In the genomic region with DNA sequence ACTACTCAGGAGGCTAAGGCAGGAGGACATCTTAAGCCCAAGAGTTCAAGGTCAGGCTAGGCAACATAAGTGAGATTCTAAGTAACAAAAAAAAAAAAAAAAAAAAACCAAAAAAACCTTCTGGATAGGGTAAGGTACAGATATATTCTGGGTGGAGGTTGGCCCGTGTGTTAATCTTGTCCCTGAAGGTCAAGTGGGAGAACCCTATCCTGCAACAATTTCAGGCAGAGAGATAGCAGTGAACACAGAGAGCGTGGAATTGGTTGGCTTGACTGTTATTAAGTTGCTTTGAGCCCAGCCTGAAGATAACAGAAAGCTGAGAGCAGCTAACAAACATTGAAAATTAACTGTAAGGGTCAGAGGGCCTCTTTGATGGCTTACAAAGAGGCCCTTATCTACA, we compare ENCODE assay signal across 29 mouse cellular contexts. TPM values are rescaled to one million over a fixed set of nuclear protein-coding genes. Genes with fewer than 3 reads are reported as not detected.
DNase-seq lines count a peak whose midpoint lies in the region; ATAC-seq and TF ChIP-seq lines count a peak whose summit lies in the region.
"Had no signal": no experiment of that assay in that cellular context is flagged by ENCODE, and none has a peak within 500 bp of the region (broad histone marks: within the 10 kb centered on the region; RNA-seq: fewer than 3 reads in every experiment).

No protein-coding gene starts in this region.

- H3K27ac ChIP-seq in intestine, embryonic 15.5 days = no peak overlapping the region
- H3K27ac ChIP-seq in intestine, postnatal 0 days (ENCODE audit: low read depth, low read length) = no peak overlapping the region
- H3K27ac ChIP-seq in liver, embryonic 13.5 days = peak overlapping the region; percentile 73
- H3K27ac ChIP-seq: embryonic facial prominence, embryonic 12.5 days; gastrocnemius, adult 2 months; heart, adult 2 months; heart, embryonic 13.5 days; hindbrain, embryonic 15.5 days; left cerebral cortex, adult 2 months; limb, embryonic 12.5 days; neural tube, embryonic 13.5 days had no signal

- peak; percentile 72 for DNase-seq in testis, postnatal 14 days (ENCODE audit: low spot score)
- no peak for DNase-seq in testis, postnatal 10 days (ENCODE audit: low spot score)
- peak; percentile 13 for DNase-seq in liver, embryonic 13.5 days
- DNase-seq in kidney, adult 11 months = no peak
- DNase-seq: adrenal gland, adult 2 months; B cell, adult 2 months; cerebellum, adult 11 months; cerebellum, adult 9-10 months; embryo, embryonic 11 days; gastrocnemius, adult 2 months; heart, adult 2 months; heart, postnatal 10 days; kidney, postnatal 14 days; lung, adult 18-20 months; lung, postnatal 4 days had no signal

- H3K9ac ChIP-seq in intestine, embryonic 15.5 days = no peak overlapping the region
- H3K9ac ChIP-seq in intestine, postnatal 0 days (ENCODE audit: low read depth, low read length) = no peak overlapping the region
- H3K9ac ChIP-seq in liver, embryonic 13.5 days = 0 out of 2 replicates have a peak overlapping the region, but pooled peaks have one; percentile 7
- H3K9ac ChIP-seq: embryonic facial prominence, embryonic 12.5 days; heart, embryonic 13.5 days; hindbrain, embryonic 15.5 days; limb, embryonic 12.5 days; neural tube, embryonic 13.5 days had no signal

- H3K27me3 ChIP-seq in intestine, embryonic 15.5 days (replicated peaks) = no peaks in the 10 kb centered on the region
- H3K27me3 ChIP-seq in intestine, postnatal 0 days (replicated peaks; ENCODE audit: control insufficient read depth, insufficient read depth, low read length) = no peaks in the 10 kb centered on the region
- H3K27me3 ChIP-seq in liver, embryonic 13.5 days = no peaks in the 10 kb centered on the region
- H3K27me3 ChIP-seq: embryonic facial prominence, embryonic 12.5 days; heart, embryonic 13.5 days; hindbrain, embryonic 15.5 days; limb, embryonic 12.5 days; neural tube, embryonic 13.5 days had no signal

- TF ChIP-seq CTCF in intestine, postnatal 0 days (IDR thresholded peaks at IDR 0.05; ENCODE audit: low read depth) = no peak

- H3K9me3 ChIP-seq in intestine, embryonic 15.5 days = no peaks in the 10 kb centered on the region
- no peaks in the 10 kb centered on the region for H3K9me3 ChIP-seq in intestine, postnatal 0 days (ENCODE audit: control insufficient read depth)
- H3K9me3 ChIP-seq in liver, embryonic 13.5 days (replicated peaks) = no peaks in the 10 kb centered on the region
- H3K9me3 ChIP-seq: embryonic facial prominence, embryonic 12.5 days; heart, embryonic 13.5 days; hindbrain, embryonic 15.5 days; neural tube, embryonic 13.5 days had no signal

- H3K36me3 ChIP-seq in intestine, embryonic 15.5 days = no peaks in the 10 kb centered on the region
- H3K36me3 ChIP-seq in intestine, postnatal 0 days (ENCODE audit: control insufficient read depth, insufficient read depth) = no peaks in the 10 kb centered on the region
- H3K36me3 ChIP-seq in liver, embryonic 13.5 days = no peaks in the 10 kb centered on the region
- H3K36me3 ChIP-seq: embryonic facial prominence, embryonic 12.5 days; heart, embryonic 13.5 days; hindbrain, embryonic 15.5 days; limb, embryonic 12.5 days; neural tube, embryonic 13.5 days had no signal

- H3K4me3 ChIP-seq in intestine, embryonic 15.5 days (replicated peaks) = no peak overlapping the region
- no peak overlapping the region for H3K4me3 ChIP-seq in intestine, postnatal 0 days (ENCODE audit: low read depth, low read length)
- no peak overlapping the region for H3K4me3 ChIP-seq in liver, embryonic 13.5 days (replicated peaks)
- H3K4me3 ChIP-seq: embryonic facial prominence, embryonic 12.5 days; gastrocnemius, adult 2 months; heart, adult 2 months; heart, embryonic 13.5 days; hindbrain, embryonic 15.5 days; left cerebral cortex, adult 2 months; limb, embryonic 12.5 days; neural tube, embryonic 13.5 days had no signal

- 59% methylated on average over 2 of the region's 2 CpGs for WGBS in intestine, embryonic 15.5 days
- 42% methylated on average over 2 of the region's 2 CpGs for WGBS in intestine, postnatal 0 days
- WGBS in liver, embryonic 13.5 days (ENCODE audit: insufficient replicate concordance) = 24% methylated on average over 2 of the region's 2 CpGs

- no peaks in the 10 kb centered on the region for H3K4me1 ChIP-seq in intestine, embryonic 15.5 days (replicated peaks)
- 0 out of 2 replicates have a peak, but pooled peaks cover 3% of the 10 kb centered on the region for H3K4me1 ChIP-seq in intestine, postnatal 0 days (replicated peaks; ENCODE audit: control insufficient read depth, insufficient read depth, low read length)
- H3K4me1 ChIP-seq in liver, embryonic 13.5 days (replicated peaks) = peaks cover 30% of the 10 kb centered on the region
- H3K4me1 ChIP-seq: embryonic facial prominence, embryonic 12.5 days; hindbrain, embryonic 15.5 days; limb, embryonic 12.5 days; neural tube, embryonic 13.5 days had no signal

- no peak overlapping the region for H3K4me2 ChIP-seq in intestine, embryonic 15.5 days (replicated peaks)
- H3K4me2 ChIP-seq in intestine, postnatal 0 days (replicated peaks; ENCODE audit: low read depth) = no peak overlapping the region
- H3K4me2 ChIP-seq in liver, embryonic 13.5 days = no peak overlapping the region
- H3K4me2 ChIP-seq: embryonic facial prominence, embryonic 12.5 days; heart, embryonic 13.5 days; hindbrain, embryonic 15.5 days; limb, embryonic 12.5 days; neural tube, embryonic 13.5 days had no signal

- ATAC-seq in intestine, embryonic 15.5 days = peak; percentile 42; the same call in 1 of the 2 replicates
- no peak for ATAC-seq in intestine, postnatal 0 days
- peak; percentile 84 for ATAC-seq in liver, embryonic 13.5 days (ENCODE audit: low read depth)
- peak; percentile 60 for ATAC-seq in megakaryocyte-erythroid progenitor cell, adult 5-6 weeks (replicated peaks; ENCODE audit: low FRiP score, low TSS enrichment, poor library complexity, severe bottlenecking)
- ATAC-seq in erythroid progenitor cell, adult 5-6 weeks (replicated peaks; ENCODE audit: low FRiP score, poor library complexity, severe bottlenecking) = no peak
- ATAC-seq: activated CD4-positive, CD25-positive, alpha-beta regulatory T cell, adult 4 months; forebrain, embryonic 14.5 days; lung, postnatal 0 days had no signal

RNA-seq across cellular contexts. Expression of a gene that starts 7.4 kb away (rescaled TPM):
- polyA plus RNA-seq in intestine, embryonic 15.5 days (2015; fragmentation: Nextera tagmentation; extraction: Ambion mirVana) = 61.7 and 71.9 TPM in 2 replicates
- 42.1 and 48.3 TPM in 2 replicates for polyA plus RNA-seq in intestine, postnatal 0 days (2015; fragmentation: Nextera tagmentation; extraction: Ambion mirVana)
- 7.2 and 8.3 TPM in 2 replicates for polyA plus RNA-seq in liver, embryonic 13.5 days (2015; fragmentation: Nextera tagmentation; extraction: Ambion mirVana)
- 0.30 and 0.42 TPM in 2 replicates for total RNA-seq in megakaryocyte-erythroid progenitor cell, adult 5-6 weeks (2014; fragmentation: Nextera tagmentation)
- total RNA-seq in megakaryocyte-erythroid progenitor cell, adult 5-6 weeks (2017) = not detected in 2 replicates
- total RNA-seq in erythroid progenitor cell, adult 5-6 weeks (2015; ENCODE audit: low replicate concordance) = not detected in 2 replicates
- total RNA-seq in erythroid progenitor cell, adult 5-6 weeks (2017; ENCODE audit: low replicate concordance) = not detected in 2 replicates
- total RNA-seq: hematopoietic stem cell, adult 5-6 weeks had no signal
- polyA plus RNA-seq: activated CD4-positive, CD25-positive, alpha-beta regulatory T cell, adult 4 months had no signal

RNA-seq across cellular contexts. Expression of a gene that starts 43.7 kb away (rescaled TPM):
- 11.6 and 12.2 TPM in 2 replicates for polyA plus RNA-seq in intestine, embryonic 15.5 days (2015; fragmentation: Nextera tagmentation; extraction: Ambion mirVana)
- polyA plus RNA-seq in intestine, postnatal 0 days (2015; fragmentation: Nextera tagmentation; extraction: Ambion mirVana) = 4.8 and 5.8 TPM in 2 replicates
- polyA plus RNA-seq in liver, embryonic 13.5 days (2015; fragmentation: Nextera tagmentation; extraction: Ambion mirVana) = 2.4 and 2.9 TPM in 2 replicates
- 49.6 and 59.1 TPM in 2 replicates for total RNA-seq in megakaryocyte-erythroid progenitor cell, adult 5-6 weeks (2014; fragmentation: Nextera tagmentation)
- 12.5 and 18.7 TPM in 2 replicates for total RNA-seq in megakaryocyte-erythroid progenitor cell, adult 5-6 weeks (2017)
- 24.1 and 54.5 TPM in 2 replicates for total RNA-seq in erythroid progenitor cell, adult 5-6 weeks (2015; ENCODE audit: low replicate concordance)
- total RNA-seq in erythroid progenitor cell, adult 5-6 weeks (2017; ENCODE audit: low replicate concordance) = 9.2 and 11.6 TPM in 2 replicates

Comparison
In these comparisons a context has a peak if more than half of its experiments do, and no peak if none do; other contexts are left out.
1. ATAC-seq: peak in intestine, embryonic 15.5 days (single experiment), liver, embryonic 13.5 days (single experiment) and megakaryocyte-erythroid progenitor cell, adult 5-6 weeks (single experiment); none in intestine, postnatal 0 days (single experiment) and erythroid progenitor cell, adult 5-6 weeks (single experiment).
2. DNase-seq: peak in testis, postnatal 14 days (single experiment) and liver, embryonic 13.5 days (single experiment); none in testis, postnatal 10 days (single experiment) and kidney, adult 11 months (single experiment).